Mouse (Mus musculus): ENCODE results near the gene Fsd1. TPM values are rescaled to one million over a fixed set of nuclear protein-coding genes. Genes with fewer than 3 reads are reported as not detected.

Fsd1 gene
- total RNA-seq, 2 experiments from 2014 or later: not detected

- ATAC-seq (replicated peaks; ENCODE audit: low FRiP score, poor library complexity, severe bottlenecking): no peak
Observed at GRCm38 (mm10) chr17:56007444-56008355, 21.4 kb downstream of the Fsd1 start.

- peak; percentile 87 for ATAC-seq (replicated peaks; ENCODE audit: low FRiP score, poor library complexity, severe bottlenecking)
Observed at GRCm38 (mm10) chr17:56008356-56009087, 22.2 kb downstream of the Fsd1 start.

GRCm38 (mm10) chr17:56009088-56009961 is 23.0 kb downstream of the Fsd1 start:
- peak; percentile 88 for ATAC-seq (replicated peaks; ENCODE audit: low FRiP score, poor library complexity, severe bottlenecking)

- no peak for ATAC-seq (replicated peaks; ENCODE audit: low FRiP score, poor library complexity, severe bottlenecking)
Observed at GRCm38 (mm10) chr17:56009962-56010240, 23.6 kb downstream of the Fsd1 start.

GRCm38 (mm10) chr17:56010255-56010654 is 23.9 kb downstream of the Fsd1 start:
- ATAC-seq (replicated peaks; ENCODE audit: low FRiP score, poor library complexity, severe bottlenecking): no peak

GRCm38 (mm10) chr17:56010681-56011080 is 24.4 kb downstream of the Fsd1 start:
- peak; percentile 57 for ATAC-seq (replicated peaks; ENCODE audit: low FRiP score, poor library complexity, severe bottlenecking)

GRCm38 (mm10) chr17:56011441-56011840 is 25.1 kb downstream of the Fsd1 start:
- ATAC-seq (replicated peaks; ENCODE audit: low FRiP score, poor library complexity, severe bottlenecking): no peak

- no peak for ATAC-seq (replicated peaks; ENCODE audit: low FRiP score, poor library complexity, severe bottlenecking)
Observed at GRCm38 (mm10) chr17:56015293-56015692, 29.0 kb downstream of the Fsd1 start.

GRCm38 (mm10) chr17:56016382-56016781 is 30.1 kb downstream of the Fsd1 start:
- no peak for ATAC-seq (replicated peaks; ENCODE audit: low FRiP score, poor library complexity, severe bottlenecking)

GRCm38 (mm10) chr17:56016793-56017785 is 30.8 kb downstream of the Fsd1 start:
- no peak for ATAC-seq (replicated peaks; ENCODE audit: low FRiP score, poor library complexity, severe bottlenecking)

- ATAC-seq (replicated peaks; ENCODE audit: low FRiP score, poor library complexity, severe bottlenecking): no peak
Observed at GRCm38 (mm10) chr17:56017848-56018247, 31.5 kb downstream of the Fsd1 start.

GRCm38 (mm10) chr17:56018347-56019131 is 32.2 kb downstream of the Fsd1 start:
- ATAC-seq (replicated peaks; ENCODE audit: low FRiP score, poor library complexity, severe bottlenecking): no peak

GRCm38 (mm10) chr17:56020400-56021084 is 34.2 kb downstream of the Fsd1 start:
- no peak for ATAC-seq (replicated peaks; ENCODE audit: low FRiP score, poor library complexity, severe bottlenecking)

- ATAC-seq (replicated peaks; ENCODE audit: low FRiP score, poor library complexity, severe bottlenecking): no peak
Observed at GRCm38 (mm10) chr17:56021161-56021910, 35.0 kb downstream of the Fsd1 start.

GRCm38 (mm10) chr17:56022131-56022988 is 36.1 kb downstream of the Fsd1 start:
- ATAC-seq (replicated peaks; ENCODE audit: low FRiP score, poor library complexity, severe bottlenecking): no peak

- no peak for ATAC-seq (replicated peaks; ENCODE audit: low FRiP score, poor library complexity, severe bottlenecking)
Observed at GRCm38 (mm10) chr17:56022989-56023290, 36.6 kb downstream of the Fsd1 start.

All from erythroblast, adult 5-6 weeks (primary cell).